Comparison of ENCODE assay signal across 8 mouse cellular contexts in genomic region chr9:102306645-102307415, GRCm38 (mm10). TPM values are rescaled to one million over a fixed set of nuclear protein-coding genes. Genes with fewer than 3 reads are reported as not detected.
DNase-seq lines count a peak whose midpoint lies in the region; ATAC-seq and TF ChIP-seq lines count a peak whose summit lies in the region.

No protein-coding gene starts in this region.

- H3K27ac ChIP-seq in heart, adult 2 months, result peak overlapping the region; percentile 78
- H3K27ac ChIP-seq in heart, embryonic 12.5 days (ENCODE audit: poor library complexity, severe bottlenecking), result no peak overlapping the region

- H3K79me2 ChIP-seq in heart, adult 2 months (replicated peaks; ENCODE audit: control insufficient read depth, insufficient read depth, low read length), result no peaks in the 10 kb centered on the region

- no peak overlapping the region for H3K9ac ChIP-seq in heart, adult 2 months (ENCODE audit: low read depth, low read length)
- H3K9ac ChIP-seq in heart, embryonic 12.5 days, result no peak overlapping the region

- peak; percentile 75 to 83 for DNase-seq in heart, adult 2 months
- peak; percentile 21 for DNase-seq in adrenal gland, adult 8-10 months
- DNase-seq in heart, adult 8-10 months (ENCODE audit: low spot score), result peak; percentile 85
- DNase-seq in kidney, postnatal 25 days, result peak; percentile 68 to 85
- no peak for DNase-seq in B cell, adult 2 months
- DNase-seq in urinary bladder, postnatal 10 days (ENCODE audit: low spot score), result no peak
- DNase-seq in cerebellum, adult 11 months, result no peak

- no peak for TF ChIP-seq POLR2A in heart, adult 2 months (IDR thresholded peaks at IDR 0.05; ENCODE audit: insufficient read depth, low read depth, low read length)

- no peaks in the 10 kb centered on the region for H3K27me3 ChIP-seq in heart, adult 2 months (ENCODE audit: control insufficient read depth, insufficient read depth, low read length)
- peaks cover 24% of the 10 kb centered on the region for H3K27me3 ChIP-seq in heart, embryonic 12.5 days (replicated peaks)

- TF ChIP-seq EP300 in heart, adult 2 months (IDR thresholded peaks at IDR 0.05; ENCODE audit: insufficient read depth, low read depth, low read length), result 0 out of 2 replicates have a peak, but pooled peaks have one; percentile 21

- H3K4me3 ChIP-seq in heart, adult 2 months, result no peak overlapping the region
- H3K4me3 ChIP-seq in heart, embryonic 12.5 days, result no peak overlapping the region

- WGBS in heart, adult 2 months, result 43% methylated on average over 1 of the region's 1 CpGs
- 68% methylated on average over 1 of the region's 1 CpGs for WGBS in heart, embryonic 12.5 days

- peaks cover 11% of the 10 kb centered on the region for H3K4me1 ChIP-seq in heart, adult 2 months (ENCODE audit: control insufficient read depth, insufficient read depth, low read length)
- peaks cover 14% of the 10 kb centered on the region; the same call in 1 of the 2 replicates for H3K4me1 ChIP-seq in heart, embryonic 12.5 days (replicated peaks)

- TF ChIP-seq CTCF in heart, adult 2 months (IDR thresholded peaks at IDR 0.05), result no peak

- no peaks in the 10 kb centered on the region for H3K36me3 ChIP-seq in heart, adult 2 months (ENCODE audit: control insufficient read depth, insufficient read depth, low read length)
- no peaks in the 10 kb centered on the region for H3K36me3 ChIP-seq in heart, embryonic 12.5 days

- peaks cover 3% of the 10 kb centered on the region; the same call in 1 of the 2 replicates for H3K9me3 ChIP-seq in heart, embryonic 12.5 days (replicated peaks)

- H3K4me2 ChIP-seq in heart, embryonic 12.5 days, result no peak overlapping the region

- ATAC-seq in heart, embryonic 12.5 days (ENCODE audit: insufficient number of reproducible peaks, low FRiP score), result no peak

- intact Hi-C loops in heart, adult 2 months (cut with DNase I), result loop anchor here (2.0 kb wide), 2 partner anchors 42 to 48 kb away; partner anchors contain the start of gene Ephb1

RNA-seq across cellular contexts. Expression of gene Ephb1, which starts 47.7 kb away (rescaled TPM):
- 10 to 100 TPM; 21.2 to 23.3 TPM for total RNA-seq in heart, adult 2 months (2021)
- polyA plus RNA-seq in heart, adult 2 months (2012; rRNA removed), result 2.8 and 3.1 TPM in 2 replicates
- 0.33 and 0.66 TPM in 2 replicates for polyA plus RNA-seq in heart, embryonic 12.5 days (2016; fragmentation: Nextera tagmentation; extraction: Ambion mirVana)
- 1 to 10 TPM; 1.2 to 3.1 (median 2.0) TPM for total RNA-seq in adrenal gland, adult 8-10 months (2022)
- 10 to 100 TPM; 21.2 to 26.3 (median 24.3) TPM for total RNA-seq in heart, adult 8-10 months (2022)

Comparison
In these comparisons a context has a peak if more than half of its experiments do, and no peak if none do; other contexts are left out.
1. DNase-seq: peak in heart, adult 2 months (2 of 2), adrenal gland, adult 8-10 months (single experiment), heart, adult 8-10 months (single experiment) and kidney, postnatal 25 days (2 of 2); none in B cell, adult 2 months (0 of 2), urinary bladder, postnatal 10 days (single experiment) and cerebellum, adult 11 months (single experiment).
2. RNA of gene Ephb1, which starts 47.7 kb away (total RNA-seq): 21.2 to 26.3 TPM in heart, adult 8-10 months and 21.2 to 23.3 TPM in heart, adult 2 months; 1.2 to 3.1 TPM in adrenal gland, adult 8-10 months; every median in the first group is over 4 times any median in the second.